8 mouse cellular contexts compared by ENCODE assay signal in the genomic region with DNA sequence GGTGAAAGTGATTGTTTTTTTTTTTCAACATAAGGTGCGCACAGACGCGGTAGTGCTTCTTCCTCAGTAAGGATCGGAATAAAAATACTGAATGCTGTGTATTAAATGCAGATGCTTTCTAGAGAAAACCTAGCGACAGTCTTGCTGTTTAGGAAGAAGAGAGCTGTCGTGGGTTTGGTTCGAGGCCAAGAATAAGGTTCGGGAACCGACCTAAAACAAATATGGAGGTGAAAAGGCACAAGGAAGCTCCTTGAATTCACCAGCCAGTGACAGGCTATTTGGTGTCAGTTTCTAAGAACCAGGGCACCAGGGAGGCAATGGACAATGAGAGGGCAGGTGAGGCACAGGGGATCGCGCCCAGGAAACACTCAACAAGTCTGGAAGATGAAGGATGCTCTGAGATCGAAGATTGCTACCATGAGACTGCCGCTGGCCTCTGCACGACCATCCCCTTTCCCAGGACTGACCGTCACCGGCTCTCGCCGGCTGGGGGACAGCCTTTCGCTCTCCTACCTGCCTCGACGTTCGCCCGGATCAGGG. TPM values are rescaled to one million over a fixed set of nuclear protein-coding genes. Genes with fewer than 3 reads are reported as not detected.
DNase-seq lines count a peak whose midpoint lies in the region; ATAC-seq and TF ChIP-seq lines count a peak whose summit lies in the region.

No protein-coding gene starts in this region.

- TF ChIP-seq POLR2A in spleen, adult 2 months (IDR thresholded peaks at IDR 0.05; ENCODE audit: low read depth, low read length): no peak

- peak overlapping the region; percentile 70 for H3K4me2 ChIP-seq in midbrain, embryonic 13.5 days (replicated peaks)

- peak overlapping the region; percentile 98 for H3K9ac ChIP-seq in midbrain, embryonic 13.5 days (replicated peaks)

- no peaks in the 10 kb centered on the region for H3K36me3 ChIP-seq in spleen, adult 2 months (ENCODE audit: control insufficient read depth, insufficient read depth, low read length)
- H3K36me3 ChIP-seq in midbrain, embryonic 13.5 days: no peaks in the 10 kb centered on the region

- peak; percentile 7 for ATAC-seq in inflammation-experienced regulatory T-cells, adult 6 months
- no peak for ATAC-seq in midbrain, embryonic 13.5 days

- peaks cover 10% of the 10 kb centered on the region; the same call in 1 of the 2 replicates for H3K4me1 ChIP-seq in spleen, adult 2 months (ENCODE audit: control insufficient read depth, insufficient read depth, insufficient read length)
- peaks cover 56% of the 10 kb centered on the region for H3K4me1 ChIP-seq in midbrain, embryonic 13.5 days (replicated peaks)

- TF ChIP-seq CTCF in spleen, adult 2 months (IDR thresholded peaks at IDR 0.05; ENCODE audit: extremely low read depth, insufficient read depth, insufficient read length, insufficient replicate concordance): no peak

- WGBS in spleen, adult 2 months: 11% methylated on average over 23 of the region's 23 CpGs
- 6% methylated on average over 23 of the region's 23 CpGs for WGBS in midbrain, embryonic 13.5 days

- DNase-seq in cerebellum, adult 11 months: peak; percentile 22
- DNase-seq in cerebellum, adult 9-10 months: no peak
- no peak for DNase-seq in spleen, adult 2 months (ENCODE audit: low read depth in 1 of 2, low spot score in 2 of 2)
- no peak for DNase-seq in spleen, adult 18-20 months
- no peak for DNase-seq in natural killer cell, adult 2 months (ENCODE audit: low spot score in 2 of 2)
- no peak for DNase-seq in right cerebral cortex, postnatal 14 days

- H3K27me3 ChIP-seq in spleen, adult 2 months (ENCODE audit: control insufficient read depth, insufficient read depth, low read length): peaks cover 18% of the 10 kb centered on the region
- H3K27me3 ChIP-seq in midbrain, embryonic 13.5 days: no peaks in the 10 kb centered on the region; the same call in 1 of the 2 replicates

- H3K4me3 ChIP-seq in spleen, adult 2 months (ENCODE audit: extremely low read depth, insufficient read depth, insufficient read length): peak overlapping the region; percentile 66
- peak overlapping the region; percentile 94 for H3K4me3 ChIP-seq in midbrain, embryonic 13.5 days (replicated peaks)

- no peaks in the 10 kb centered on the region for H3K9me3 ChIP-seq in midbrain, embryonic 13.5 days

- H3K27ac ChIP-seq in spleen, adult 2 months (ENCODE audit: insufficient read depth, low read length): 0 out of 2 replicates have a peak overlapping the region, but pooled peaks have one; percentile 0
- H3K27ac ChIP-seq in midbrain, embryonic 13.5 days: peak overlapping the region; percentile 99

RNA-seq across cellular contexts. Expression of a gene that starts 1.1 kb away (rescaled TPM):
- 1.2 and 1.7 TPM in 2 replicates for polyA plus RNA-seq in spleen, adult 2 months (2012; rRNA removed)
- polyA plus RNA-seq in inflammation-experienced regulatory T-cells, adult 6 months (2017; shearing (Covaris generic)): 10 to 100 TPM in 2 of 3 experiments, 1 to 10 TPM in 1; 6.9 to 10.4 (median 10.1) TPM
- polyA plus RNA-seq in midbrain, embryonic 13.5 days (2015; fragmentation: Nextera tagmentation; extraction: Ambion mirVana): 65.7 and 66.2 TPM in 2 replicates

RNA-seq across cellular contexts. Expression of a gene that starts 59.0 kb away (rescaled TPM):
- polyA plus RNA-seq in spleen, adult 2 months (2012; rRNA removed): 0.07 and 0.18 TPM in 2 replicates
- polyA plus RNA-seq in inflammation-experienced regulatory T-cells, adult 6 months (2017; shearing (Covaris generic)): not detected
- polyA plus RNA-seq in midbrain, embryonic 13.5 days (2015; fragmentation: Nextera tagmentation; extraction: Ambion mirVana): 0.05 TPM in 1 of 2 replicates, not detected in the other
